Mouse (Mus musculus) megakaryocyte-erythroid progenitor cell, adult 5 weeks (primary cell): ENCODE results near the gene Phtf2. TPM values are rescaled to one million over a fixed set of nuclear protein-coding genes. Genes with fewer than 3 reads are reported as not detected.

Experiments used
- polyA plus RNA-seq: library from polyadenylated mRNA; stranded (reverse); fragments of >175 nt; gene quantifications from 2 replicates; pipeline ENCODE4 v1.2.3, GENCODE M21; 2012

Phtf2 gene
- polyA plus RNA-seq = 3.4 and 3.9 TPM in 2 replicates

DNA sequence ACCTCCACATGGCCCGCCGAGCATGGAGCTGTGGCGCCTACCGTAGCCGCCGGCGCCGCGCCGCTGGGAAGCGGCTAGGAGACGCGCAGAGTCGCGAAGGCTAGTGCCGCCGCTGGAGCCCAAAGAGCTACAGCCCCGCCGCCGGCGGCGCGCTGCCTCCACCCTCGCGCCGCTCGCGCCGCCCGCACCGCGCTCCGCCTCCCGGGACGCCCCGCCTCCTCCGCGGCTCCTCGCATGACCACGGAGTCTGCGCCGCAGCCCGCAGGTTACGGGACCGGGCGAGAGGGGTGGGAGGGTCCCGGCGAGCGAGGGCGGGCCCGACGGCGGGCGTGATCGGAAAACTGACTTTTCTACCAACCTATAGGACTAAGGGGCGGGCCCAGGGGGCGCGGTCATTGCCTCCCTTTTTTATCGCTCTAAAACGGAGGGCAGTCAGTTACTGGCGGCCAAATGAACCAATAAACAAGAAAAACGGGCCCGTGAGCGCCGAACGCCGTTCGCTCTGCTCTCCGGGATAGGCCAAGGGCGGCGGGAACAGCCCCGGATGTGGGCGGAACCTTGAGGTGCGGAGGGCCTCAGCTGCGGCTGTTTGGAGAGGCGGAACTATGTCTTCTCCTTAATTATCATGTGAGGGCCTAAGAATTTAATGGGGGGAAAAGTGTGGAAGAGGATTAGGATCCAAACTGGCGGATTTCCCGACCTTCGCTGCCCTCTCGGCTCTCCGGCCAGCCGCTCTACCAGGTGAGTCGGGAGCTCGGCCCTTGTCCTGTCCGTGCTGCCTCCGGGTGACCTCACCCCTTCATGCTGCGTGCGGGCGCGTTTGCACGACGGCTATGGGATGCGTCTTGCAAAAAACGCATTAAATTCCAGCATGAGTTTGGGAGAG is at the start of gene Phtf2, which contains the start of gene Tmem60:
Gene Phtf2 (minus strand): TSS at position 210 of the 886 bp plus-strand sequence.
Gene Tmem60 (plus strand): TSS at position 277 of the 886 bp plus-strand sequence.

Other genes with a start within 250 kb of the Phtf2 start
- gene Tmem60, start 67 bp upstream of the Phtf2 start, polyA plus RNA-seq = 1.0 and 1.2 TPM in 2 replicates
- 11.1 and 17.2 TPM in 2 replicates for gene Rsbn1l, start 74.3 kb upstream of the Phtf2 start, polyA plus RNA-seq
- 25.5 and 29.8 TPM in 2 replicates for gene Ptpn12, start 173.8 kb upstream of the Phtf2 start, polyA plus RNA-seq